Mouse (Mus musculus) MEL (cell line): ENCODE measurements around the gene Fer1l5. TPM values are rescaled to one million over a fixed set of nuclear protein-coding genes. Genes with fewer than 3 reads are reported as not detected.

ENCODE experiments used
- DNase-seq: peaks from one replicate; pipeline ENCODE4 v3.0.0; 2011; ENCODE audit warnings: low read depth, low spot score
- H3K27ac ChIP-seq: 2 replicates; pipeline ENCODE4 v1.5.1; 2012; ENCODE audit warnings: low read depth, mild to moderate bottlenecking, control low read depth, low read length, moderate library complexity; ENCODE audit not compliant: control insufficient read depth
- H3K27me3 ChIP-seq, 2 experiments: fragments of 150-350 bp in 1 of 2; sonication (generic) in 1 of 2; 2 replicates each; pipeline ENCODE4 v1.6.1; 2012; ENCODE audit warnings: low read length in 2 of 2, mild to moderate bottlenecking in 2 of 2, improper control_type of control experiment in 1 of 2, moderate library complexity in 1 of 2; ENCODE audit not compliant: insufficient read depth in 2 of 2, control insufficient read depth in 1 of 2
- H3K36me3 ChIP-seq, 2 experiments: 2 replicates each; pipeline ENCODE4 v1.6.1; 2012 to 2014; ENCODE audit warnings: low read length in 2 of 2, improper control_type of control experiment in 1 of 2, inconsistent platforms in 1 of 2, mild to moderate bottlenecking in 1 of 2; ENCODE audit not compliant: insufficient read depth in 2 of 2, control insufficient read depth in 1 of 2
- H3K4me1 ChIP-seq, 2 experiments: fragments of 150-350 bp in 1 of 2; sonication (generic) in 1 of 2; 2 replicates each; pipeline ENCODE4 v1.6.1; 2012; ENCODE audit warnings: low read length in 2 of 2, improper control_type of control experiment in 1 of 2, mild to moderate bottlenecking in 1 of 2; ENCODE audit not compliant: insufficient read depth in 2 of 2, control insufficient read depth in 1 of 2
- H3K4me3 ChIP-seq, 2 experiments: fragments of 150-350 bp in 1 of 2; sonication (generic) in 1 of 2; 2 replicates each; pipeline ENCODE4 v1.5.1; 2012; ENCODE audit warnings: low read depth in 2 of 2, low read length in 2 of 2, mild to moderate bottlenecking in 2 of 2, moderate library complexity in 2 of 2, control low read depth in 1 of 2, improper control_type of control experiment in 1 of 2; ENCODE audit not compliant: control insufficient read depth in 1 of 2, insufficient read depth in 1 of 2
- H3K79me2 ChIP-seq: 2 replicates; pipeline ENCODE4 v1.6.1; 2012; ENCODE audit warnings: mild to moderate bottlenecking, low read length, moderate library complexity; ENCODE audit not compliant: control insufficient read depth, poor library complexity, insufficient read depth
- H3K9ac ChIP-seq: 2 replicates; pipeline ENCODE4 v1.6.1; 2012; ENCODE audit warnings: low read depth, mild to moderate bottlenecking, control low read depth, low read length, moderate library complexity; ENCODE audit not compliant: control insufficient read depth, poor library complexity, severe bottlenecking
- H3K9me3 ChIP-seq: fragments of 150-350 bp; sonication (generic); replicated peaks from 2 replicates; pipeline ENCODE4 v1.6.1; 2012; ENCODE audit warnings: mild to moderate bottlenecking, low read length, improper control_type of control experiment, moderate library complexity; ENCODE audit not compliant: insufficient read depth
- BHLHE40 ChIP-seq: IDR thresholded peaks from 2 replicates; pipeline ENCODE4 v1.6.1; 2012; ENCODE audit warnings: low read depth, mild to moderate bottlenecking, inconsistent platforms, low read length, improper control_type of control experiment, borderline replicate concordance
- CHD1 ChIP-seq: IDR thresholded peaks from 2 replicates; pipeline ENCODE4 v1.6.1; 2012; ENCODE audit warnings: low read depth, mild to moderate bottlenecking, inconsistent platforms, low read length, improper control_type of control experiment
- CHD2 ChIP-seq: IDR thresholded peaks from 2 replicates; pipeline ENCODE4 v1.6.1; 2011; ENCODE audit warnings: low read length, improper control_type of control experiment
- ELF1 ChIP-seq: IDR thresholded peaks from 2 replicates; pipeline ENCODE4 v1.6.1; 2014; ENCODE audit warnings: low read depth, mild to moderate bottlenecking, inconsistent platforms, low read length, improper control_type of control experiment, moderate library complexity
- EP300 ChIP-seq, 2 experiments: IDR thresholded peaks; 2 replicates each; pipeline ENCODE4 v1.6.1; 2011; ENCODE audit warnings: improper control_type of control experiment in 2 of 2, low read length in 2 of 2, low read depth in 1 of 2, mild to moderate bottlenecking in 1 of 2
- ETS1 ChIP-seq: IDR thresholded peaks from 2 replicates; pipeline ENCODE4 v1.6.1; 2012; ENCODE audit warnings: low read depth, mild to moderate bottlenecking, inconsistent platforms, low read length, improper control_type of control experiment, moderate library complexity
- GATA1 ChIP-seq: IDR thresholded peaks from 2 replicates; pipeline ENCODE4 v1.6.1; 2011; ENCODE audit warnings: low read depth, low read length, improper control_type of control experiment
- HCFC1 ChIP-seq: IDR thresholded peaks from 2 replicates; pipeline ENCODE4 v1.6.1; 2012; ENCODE audit warnings: low read depth, mild to moderate bottlenecking, inconsistent platforms, low read length, improper control_type of control experiment, moderate library complexity
- JUND ChIP-seq: IDR thresholded peaks from 2 replicates; pipeline ENCODE4 v1.6.1; 2011; ENCODE audit warnings: low read depth, mild to moderate bottlenecking, improper control_type of control experiment, low read length
- MEF2A ChIP-seq: IDR thresholded peaks from 2 replicates; pipeline ENCODE4 v1.6.1; 2014; ENCODE audit warnings: low read depth, mild to moderate bottlenecking, inconsistent platforms, low read length, improper control_type of control experiment; ENCODE audit not compliant: poor library complexity, insufficient replicate concordance, severe bottlenecking; ENCODE audit errors: extremely low read depth
- MXI1 ChIP-seq: IDR thresholded peaks from 2 replicates; pipeline ENCODE4 v1.6.1; 2011; ENCODE audit warnings: mild to moderate bottlenecking, low read depth, low read length, improper control_type of control experiment
- MYB ChIP-seq: IDR thresholded peaks from 2 replicates; pipeline ENCODE4 v1.6.1; 2011; ENCODE audit warnings: mild to moderate bottlenecking, low read depth, low read length, improper control_type of control experiment
- NELFE ChIP-seq: IDR thresholded peaks from 2 replicates; pipeline ENCODE4 v1.6.1; 2011; ENCODE audit warnings: low read depth, low read length, improper control_type of control experiment
- NRF1 ChIP-seq: IDR thresholded peaks from 2 replicates; pipeline ENCODE4 v1.6.1; 2014; ENCODE audit warnings: low read depth, mild to moderate bottlenecking, inconsistent platforms, low read length, improper control_type of control experiment, moderate library complexity; ENCODE audit not compliant: poor library complexity, insufficient read depth, severe bottlenecking
- POLR2A ChIP-seq, 2 experiments: IDR thresholded peaks; 2 replicates each; pipeline ENCODE4 v1.6.1; 2011 to 2012; ENCODE audit warnings: low read length in 2 of 2, mild to moderate bottlenecking in 2 of 2, control low read depth in 1 of 2, improper control_type of control experiment in 1 of 2, low read depth in 1 of 2, moderate library complexity in 1 of 2; ENCODE audit not compliant: control insufficient read depth in 1 of 2, insufficient read depth in 1 of 2, poor library complexity in 1 of 2
- POLR2AphosphoS5 ChIP-seq: IDR thresholded peaks from 2 replicates; pipeline ENCODE4 v1.6.1; 2012; ENCODE audit warnings: low read depth, borderline replicate concordance, mild to moderate bottlenecking, inconsistent platforms, low read length, moderate library complexity, mixed read lengths
- RAD21 ChIP-seq: IDR thresholded peaks from 2 replicates; pipeline ENCODE4 v1.6.1; 2011; ENCODE audit warnings: mild to moderate bottlenecking, low read depth, low read length, improper control_type of control experiment
- SIN3A ChIP-seq: IDR thresholded peaks from 2 replicates; pipeline ENCODE4 v1.6.1; 2012; ENCODE audit warnings: low read length, improper control_type of control experiment, inconsistent platforms
- SMC3 ChIP-seq: IDR thresholded peaks from 2 replicates; pipeline ENCODE4 v1.6.1; 2011; ENCODE audit warnings: low read depth, low read length, improper control_type of control experiment
- TAL1 ChIP-seq: IDR thresholded peaks from 2 replicates; pipeline ENCODE4 v1.6.1; 2012; ENCODE audit warnings: mild to moderate bottlenecking, inconsistent platforms, low read length, moderate library complexity, mixed read lengths
- TBP ChIP-seq: IDR thresholded peaks from 2 replicates; pipeline ENCODE4 v1.8.0; 2011; ENCODE audit warnings: low read depth, low read length, improper control_type of control experiment
- TCF12 ChIP-seq: IDR thresholded peaks from 2 replicates; pipeline ENCODE4 v1.6.1; 2014; ENCODE audit warnings: low read depth, mild to moderate bottlenecking, inconsistent platforms, low read length, improper control_type of control experiment, moderate library complexity
- UBTF ChIP-seq: IDR thresholded peaks from 2 replicates; pipeline ENCODE4 v1.6.1; 2012; ENCODE audit warnings: low read depth, mild to moderate bottlenecking, inconsistent platforms, low read length, improper control_type of control experiment, moderate library complexity, borderline replicate concordance; ENCODE audit not compliant: insufficient read depth
- ZC3H11A ChIP-seq: IDR thresholded peaks from 2 replicates; pipeline ENCODE4 v1.6.1; 2012; ENCODE audit warnings: low read depth, mild to moderate bottlenecking, inconsistent platforms, low read length, improper control_type of control experiment
- ZMIZ1 ChIP-seq: IDR thresholded peaks from 2 replicates; pipeline ENCODE4 v1.6.1; 2012; ENCODE audit warnings: low read depth, mild to moderate bottlenecking, inconsistent platforms, low read length, improper control_type of control experiment, moderate library complexity
- ZNF384 ChIP-seq: IDR thresholded peaks from 2 replicates; pipeline ENCODE4 v1.6.1; 2012; ENCODE audit warnings: low read depth, mild to moderate bottlenecking, inconsistent platforms, low read length, improper control_type of control experiment
- polyA plus RNA-seq, 2 experiments: library from polyadenylated mRNA; stranded (reverse) in 1 of 2; unstranded in 1 of 2; fragments of >175 nt in 1 of 2; fragments of >200 nt in 1 of 2; gene quantifications; 2 replicates each; pipeline versions ENCODE4 v1.2.1 to v1.2.4; 2012; ENCODE audit warnings: low replicate concordance in 2 of 2, low read depth in 1 of 2; ENCODE audit not compliant: insufficient read length in 2 of 2, insufficient read depth in 1 of 2, missing spikeins in 1 of 2
- total RNA-seq: library from RNA; depleted of rRNA; stranded (reverse); fragments of 300-350 nt; gene quantifications from 2 replicates; pipeline ENCODE4 v1.2.3, GENCODE M21; 2012

Fer1l5 gene
- total and polyA plus RNA-seq, 3 experiments = 2.3 TPM; not detected in 2

DNA sequence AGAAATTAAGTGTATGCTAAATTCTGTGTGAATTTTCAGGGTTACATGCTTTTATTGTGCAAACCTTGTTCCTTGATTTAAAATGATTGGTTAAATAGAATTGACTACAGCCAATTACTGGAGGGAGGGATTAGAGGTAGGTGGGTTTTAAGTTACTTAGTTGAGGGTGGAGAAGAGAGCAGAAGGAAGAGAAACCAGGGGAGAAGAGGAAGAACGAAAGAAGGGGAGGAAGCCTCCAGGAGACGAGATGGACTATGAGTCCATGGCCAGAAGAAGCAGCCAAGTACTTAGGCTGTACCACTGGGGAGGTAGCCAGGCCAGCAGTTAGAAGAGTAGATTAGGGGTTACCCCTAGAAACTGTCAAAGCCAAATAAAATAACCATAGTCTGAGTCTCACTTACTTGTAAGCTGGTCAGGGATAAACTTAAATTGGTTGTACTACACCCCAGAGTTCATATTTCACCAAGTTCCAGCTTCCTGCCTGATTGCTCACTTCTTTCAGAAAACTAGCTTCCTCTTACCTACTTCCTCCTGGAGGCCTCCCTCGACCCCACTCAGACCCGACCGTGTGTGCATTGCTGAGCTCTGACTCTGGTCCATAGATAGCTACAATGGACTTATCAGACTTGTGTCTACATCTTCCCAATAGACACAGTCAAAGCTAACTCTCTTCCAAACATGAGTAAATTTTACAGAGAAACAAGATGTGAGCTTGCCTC, 74.2 kb downstream of the Fer1l5 start:
- H3K4me1 ChIP-seq = peaks cover 0 to 9% of the 10 kb centered on the region in 2 experiments; a peak in 2 of 4 replicates
- TF ChIP-seq TBP (peak; percentile 59), ZMIZ1 (peak; percentile 23; the same call in 1 of the 2 replicates), RAD21 (no peak), HCFC1 (peak; percentile 3; the same call in 1 of the 2 replicates), NELFE (0 out of 2 replicates have a peak, but pooled peaks have one; percentile 8), EP300 (IDR thresholded peaks at IDR 0.05; ENCODE audit: low read depth in 1 of 2, low read length in 2 of 2) (peak in 1 of 2 experiments; percentile 5; a peak in 1 of 4 replicates), UBTF (no peak), CHD1 (peak; percentile 79; the same call in 1 of the 2 replicates), POLR2A (IDR thresholded peaks at IDR 0.05; ENCODE audit: control insufficient read depth in 1 of 2, insufficient read depth in 1 of 2, low read depth in 1 of 2, low read length in 2 of 2, poor library complexity in 1 of 2) (peak; percentile 55 to 74; a peak in 2 of 4 replicates), TCF12 (0 out of 2 replicates have a peak, but pooled peaks have one; percentile 3)
- H3K27me3 ChIP-seq = no peaks in the 10 kb centered on the region
- H3K36me3 ChIP-seq = peaks cover 0 to 16% of the 10 kb centered on the region in 2 experiments; a peak in 3 of 4 replicates
- peaks cover 7% of the 10 kb centered on the region for H3K79me2 ChIP-seq
- DNase-seq = peak; percentile 84
- H3K27ac ChIP-seq = peak overlapping the region; percentile 93
- H3K4me3 ChIP-seq = peak overlapping the region; percentile 41 to 57
- no peaks in the 10 kb centered on the region for H3K9me3 ChIP-seq
- H3K9ac ChIP-seq = peak overlapping the region; percentile 57

DNA sequence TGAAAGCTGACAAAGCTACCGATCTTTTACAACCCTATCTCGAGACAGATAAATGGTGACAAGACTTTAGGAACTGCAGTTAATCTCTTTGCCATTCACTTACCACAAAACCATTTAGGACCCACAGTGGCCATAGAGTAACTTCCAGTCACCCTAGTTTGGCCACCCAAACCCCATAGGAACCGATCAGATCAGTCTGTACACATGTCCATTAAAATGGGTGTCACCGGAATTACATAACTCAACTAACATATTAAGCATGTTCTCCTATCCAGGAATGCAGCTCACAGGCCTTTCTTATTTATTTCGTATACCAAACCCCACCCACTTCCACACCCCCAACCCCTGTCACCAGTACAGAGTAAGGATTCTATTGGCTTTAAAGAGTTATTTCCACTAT, 74.8 kb downstream of the Fer1l5 start:
- Histone ChIP-seq H3K27ac (peak overlapping the region; percentile 93), H3K27me3 (no peaks in the 10 kb centered on the region), H3K4me1 (peaks cover 0 to 9% of the 10 kb centered on the region in 2 experiments; a peak in 2 of 4 replicates), H3K79me2 (peaks cover 7% of the 10 kb centered on the region), H3K4me3 (peak overlapping the region; percentile 40 to 57), H3K9ac (peak overlapping the region; percentile 57), H3K36me3 (peaks cover 0 to 16% of the 10 kb centered on the region in 2 experiments; a peak in 3 of 4 replicates), H3K9me3 (no peaks in the 10 kb centered on the region)
- DNase-seq = peak; percentile 78
- TF ChIP-seq JUND = no peak
- no peak for TF ChIP-seq MEF2A
- TF ChIP-seq ZC3H11A = no peak
- TF ChIP-seq GATA1 = no peak; the same call in 1 of the 2 replicates
- no peak for TF ChIP-seq ELF1
- TF ChIP-seq ZNF384 = no peak
- TF ChIP-seq SMC3 = no peak
- 0 out of 2 replicates have a peak, but pooled peaks have one; percentile 15 for TF ChIP-seq ETS1
- TF ChIP-seq NELFE = no peak
- TF ChIP-seq MXI1 = peak; percentile 54
- TF ChIP-seq POLR2AphosphoS5 = no peak
- no peak for TF ChIP-seq MYB
- peak; percentile 56; the same call in 1 of the 2 replicates for TF ChIP-seq SIN3A
- TF ChIP-seq EP300 (IDR thresholded peaks at IDR 0.05; ENCODE audit: low read depth in 1 of 2, low read length in 2 of 2) = peak in 1 of 2 experiments; percentile 3; a peak in 1 of 4 replicates
- peak; percentile 3; the same call in 1 of the 2 replicates for TF ChIP-seq ZMIZ1
- no peak for TF ChIP-seq TAL1
- TF ChIP-seq UBTF = no peak
- peak; percentile 9; the same call in 1 of the 2 replicates for TF ChIP-seq HCFC1
- no peak for TF ChIP-seq BHLHE40
- no peak for TF ChIP-seq NRF1
- TF ChIP-seq TBP = 0 out of 2 replicates have a peak, but pooled peaks have one; percentile 8
- TF ChIP-seq POLR2A (IDR thresholded peaks at IDR 0.05; ENCODE audit: control insufficient read depth in 1 of 2, insufficient read depth in 1 of 2, low read depth in 1 of 2, low read length in 2 of 2, poor library complexity in 1 of 2) = no peak
- no peak for TF ChIP-seq CHD2
